Mouse (Mus musculus) forebrain, postnatal 0 days (tissue): Measurements from ENCODE around the gene 2310034G01Rik. TPM values are rescaled to one million over a fixed set of nuclear protein-coding genes. Genes with fewer than 3 reads are reported as not detected.

ENCODE experiments used
- ATAC-seq: fragments of 200-750 bp; cut with Nextera tagmentation; 2 replicates; pipeline ENCODE4 v1.8.0; 2017; ENCODE audit warnings: mild to moderate bottlenecking, moderate library complexity
- DNase-seq: peaks from one replicate; pipeline ENCODE4 v3.0.0-alpha.2; 2015
- H3K27ac ChIP-seq: fragments of 300-500 bp; sonication (generic); 2 replicates; pipeline ENCODE4 v1.5.1; 2014; ENCODE audit warnings: low read depth, mild to moderate bottlenecking, antibody characterized with exemption, low read length, moderate library complexity, mixed read lengths
- H3K27me3 ChIP-seq: fragments of 300-500 bp; sonication (generic); 2 replicates; pipeline ENCODE4 v1.6.1; 2014; ENCODE audit warnings: mild to moderate bottlenecking, low read length, mixed read lengths; ENCODE audit not compliant: insufficient read depth
- H3K36me3 ChIP-seq: fragments of 300-500 bp; sonication (generic); 2 replicates; pipeline ENCODE4 v1.6.1; 2014; ENCODE audit warnings: mild to moderate bottlenecking, moderate library complexity; ENCODE audit not compliant: insufficient read depth
- H3K4me1 ChIP-seq: fragments of 300-500 bp; sonication (generic); 2 replicates; pipeline ENCODE4 v1.6.1; 2014; ENCODE audit warnings: antibody characterized with exemption; ENCODE audit not compliant: insufficient read depth
- H3K4me2 ChIP-seq: fragments of 300-500 bp; sonication (generic); 2 replicates; pipeline ENCODE4 v1.6.1; 2014; ENCODE audit warnings: low read depth, mild to moderate bottlenecking, moderate library complexity
- H3K4me3 ChIP-seq: fragments of 300-500 bp; sonication (generic); 2 replicates; pipeline ENCODE4 v1.5.1; 2014; ENCODE audit warnings: low read depth, low read length, mixed read lengths
- H3K9ac ChIP-seq: fragments of 300-500 bp; sonication (generic); 2 replicates; pipeline ENCODE4 v1.6.1; 2014; ENCODE audit warnings: mild to moderate bottlenecking
- H3K9me3 ChIP-seq: fragments of 300-500 bp; sonication (generic); 2 replicates; pipeline ENCODE4 v1.6.1; 2016; ENCODE audit warnings: low read length
- CTCF ChIP-seq: sonication (generic); IDR thresholded peaks from 2 replicates; pipeline ENCODE4 v1.5.1; 2016; ENCODE audit warnings: antibody characterized with exemption, control low read depth, low read depth
- WGBS: fragments of 180-500 bp; shearing (Covaris S2); extraction: QIAGEN DNeasy Blood & Tissue Kit; methylation state at CpG from one replicate; pipeline ENCODE4 v1.1.7; 2014; 5-methylcytosine and 5-hydroxymethylcytosine counted together
- polyA plus RNA-seq: library from polyadenylated mRNA; unstranded; fragments of >200 nt; fragmentation: Nextera tagmentation; extraction: Ambion mirVana; gene quantifications from 2 replicates; pipeline ENCODE4 v1.2.1, GENCODE M21; 2015
- total RNA-seq: library from RNA; depleted of rRNA; stranded (reverse); fragments of >200 nt; gene quantifications from 2 replicates; pipeline ENCODE4 v1.2.3, GENCODE M21; 2014

The 2310034G01Rik gene
- total and polyA plus RNA-seq, 2 experiments from 2014 or later = 2.3 to 4.3 TPM

DNA sequence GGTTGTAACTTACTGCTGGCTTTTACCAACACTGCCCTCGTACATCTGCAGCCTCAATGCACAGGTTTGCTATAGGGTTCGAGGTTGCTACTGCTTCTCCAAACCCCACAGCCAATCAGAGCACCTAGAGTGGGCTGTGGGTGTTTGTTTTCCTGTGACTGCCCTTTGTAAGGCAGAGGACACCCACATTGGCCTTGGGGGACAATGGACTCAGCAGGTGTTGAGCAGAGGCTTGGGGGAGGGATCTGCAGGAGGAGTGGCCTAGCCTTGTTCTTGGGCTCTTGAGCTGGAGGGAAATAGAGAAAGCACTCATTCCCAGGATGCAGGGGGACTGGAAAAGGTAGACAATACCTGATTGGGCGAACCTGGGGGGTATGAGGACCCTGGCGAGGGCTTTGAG is 8.3 kb upstream of the 2310034G01Rik start:
- DNase-seq (no peak), ATAC-seq (no peak)
- Histone ChIP-seq H3K27me3 (no peaks in the 10 kb centered on the region), H3K4me2 (no peak overlapping the region), H3K27ac (no peak overlapping the region), H3K9ac (no peak overlapping the region), H3K4me3 (no peak overlapping the region), H3K9me3 (no peaks in the 10 kb centered on the region), H3K36me3 (no peaks in the 10 kb centered on the region), H3K4me1 (peaks cover 5% of the 10 kb centered on the region)
- WGBS = 63% methylated on average over 4 of the region's 4 CpGs
- no peak for TF ChIP-seq CTCF

DNA sequence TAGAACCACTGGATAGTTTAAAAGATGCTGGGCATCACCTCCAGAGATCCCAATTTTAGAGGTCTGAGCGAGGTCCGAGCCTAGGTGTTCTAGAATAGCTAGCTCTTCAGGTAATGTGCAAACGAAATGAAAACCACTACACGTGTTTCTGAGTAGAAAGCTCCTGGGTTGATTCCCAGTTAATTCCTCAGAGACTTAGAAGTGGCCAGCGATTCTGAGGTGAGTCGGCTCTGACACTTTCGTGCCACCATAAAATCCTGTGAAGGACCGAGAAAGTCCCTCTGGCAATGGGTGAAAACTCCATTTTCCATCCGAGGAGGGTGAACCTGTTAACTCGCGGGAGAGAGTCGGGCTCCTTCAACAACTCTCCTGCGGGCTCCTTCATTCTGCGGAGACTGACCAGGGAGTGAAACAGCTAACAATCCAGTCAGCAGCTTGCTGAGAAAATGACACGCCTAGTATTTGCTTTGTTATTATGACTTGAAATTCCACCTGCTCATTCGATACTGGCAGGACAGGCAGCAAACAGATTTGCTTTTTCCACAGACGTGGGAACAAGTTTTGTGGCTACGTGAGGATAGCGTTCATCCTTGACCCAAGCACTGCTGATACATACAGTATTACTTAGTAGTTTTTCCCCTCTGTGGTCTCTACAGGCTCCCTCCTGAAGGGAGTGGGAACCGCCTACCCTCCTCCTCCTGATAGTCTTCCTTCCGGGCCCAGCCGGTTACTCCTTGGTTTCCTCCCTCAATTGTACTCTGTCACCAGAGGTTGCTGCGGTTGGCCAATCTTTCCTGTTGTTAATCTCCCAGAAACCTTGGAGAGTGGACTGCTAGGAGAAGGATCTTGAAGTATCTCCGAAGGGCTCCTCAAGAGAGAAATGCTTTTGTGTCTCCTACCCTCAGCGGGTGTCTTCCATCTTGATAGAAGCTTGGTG is 7.5 kb upstream of the 2310034G01Rik start:
- ATAC-seq (no peak), DNase-seq (peak; percentile 17)
- 21% methylated on average over 25 of the region's 25 CpGs for WGBS
- Histone ChIP-seq H3K4me1 (peaks cover 5% of the 10 kb centered on the region), H3K4me2 (peak overlapping the region; percentile 81), H3K4me3 (peak overlapping the region; percentile 59), H3K9me3 (no peaks in the 10 kb centered on the region), H3K36me3 (no peaks in the 10 kb centered on the region), H3K27me3 (no peaks in the 10 kb centered on the region), H3K9ac (peak overlapping the region; percentile 76), H3K27ac (no peak overlapping the region)
- TF ChIP-seq CTCF = no peak

GRCm38 (mm10) chr19:46356701-46357138 is 6.6 kb upstream of the 2310034G01Rik start:
- H3K4me1 ChIP-seq = peaks cover 5% of the 10 kb centered on the region
- under 1% methylated on average over 29 of the region's 29 CpGs for WGBS
- no peak overlapping the region for H3K27ac ChIP-seq
- ATAC-seq (peak; percentile 99), DNase-seq (peak; percentile 94)
- peak overlapping the region; percentile 81 for H3K4me2 ChIP-seq
- no peaks in the 10 kb centered on the region for H3K9me3 ChIP-seq
- H3K36me3 ChIP-seq = no peaks in the 10 kb centered on the region
- H3K4me3 ChIP-seq = peak overlapping the region; percentile 59
- no peak for TF ChIP-seq CTCF
- no peaks in the 10 kb centered on the region for H3K27me3 ChIP-seq
- H3K9ac ChIP-seq = peak overlapping the region; percentile 76

DNA sequence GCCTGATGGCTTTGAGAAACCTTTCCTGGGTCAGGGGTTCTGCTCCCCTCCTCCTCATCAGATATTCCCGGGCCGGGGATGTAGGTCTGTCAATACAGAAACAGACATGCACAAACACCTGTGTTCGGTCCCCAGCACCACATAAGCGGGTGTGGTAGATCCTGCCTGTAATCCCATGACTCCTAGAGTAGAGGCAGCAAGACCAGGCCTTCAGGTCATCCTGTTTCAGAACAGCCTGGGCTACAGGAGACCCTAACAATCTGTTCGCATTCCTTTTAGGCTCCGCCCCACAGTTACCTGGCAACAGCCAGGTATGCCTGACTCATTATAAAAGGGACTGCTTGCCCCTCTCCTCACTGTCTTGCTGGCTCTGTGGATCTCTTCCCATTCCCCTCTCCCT is 552 bp downstream of the 2310034G01Rik start:
- WGBS = 26% methylated on average over 6 of the region's 6 CpGs
- no peak for TF ChIP-seq CTCF
- peak overlapping the region; percentile 78 for H3K4me3 ChIP-seq
- H3K9ac ChIP-seq = peak overlapping the region; percentile 95
- no peak for ATAC-seq
- peak overlapping the region; percentile 95 for H3K4me2 ChIP-seq
- no peak for DNase-seq
- H3K9me3 ChIP-seq = no peaks in the 10 kb centered on the region
- H3K36me3 ChIP-seq = no peaks in the 10 kb centered on the region
- no peaks in the 10 kb centered on the region for H3K27me3 ChIP-seq
- H3K4me1 ChIP-seq = 0 out of 2 replicates have a peak, but pooled peaks cover 4% of the 10 kb centered on the region
- H3K27ac ChIP-seq = peak overlapping the region; percentile 94; the same call in 1 of the 2 replicates

DNA sequence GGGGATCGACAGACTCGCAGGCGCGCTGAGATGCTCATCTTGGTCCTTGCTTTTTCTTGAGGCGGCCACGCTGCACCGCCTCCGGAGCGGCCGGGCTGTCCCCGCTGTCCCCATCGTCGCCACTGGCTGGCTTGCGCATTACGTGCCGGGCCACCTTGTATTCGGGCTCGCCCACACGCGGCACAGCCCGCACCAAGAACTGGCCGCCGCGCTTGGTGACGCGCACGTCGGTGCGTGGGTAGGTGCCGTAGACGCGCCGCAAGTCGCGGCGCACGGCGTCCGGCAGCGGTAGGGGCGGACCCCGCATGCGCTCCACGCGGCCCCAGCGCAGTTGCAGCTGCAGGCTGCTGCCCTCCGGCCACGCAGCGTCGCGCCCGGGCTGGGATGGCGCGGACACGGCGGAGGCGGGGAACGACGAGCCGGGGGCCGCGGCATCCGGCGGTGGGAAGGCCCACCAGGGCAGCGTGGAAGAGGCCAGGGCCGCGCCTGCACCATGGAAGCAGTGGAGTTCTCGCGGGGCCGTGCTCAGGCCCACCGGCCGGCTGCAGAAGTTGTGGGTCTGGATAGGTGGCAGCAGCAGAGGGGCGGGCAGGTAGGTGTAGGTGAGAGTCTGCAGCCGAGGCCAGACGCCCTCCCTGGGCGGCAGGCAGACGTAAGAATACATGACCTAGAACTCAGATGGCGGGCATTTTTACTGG is 1.2 kb downstream of the 2310034G01Rik start:
- WGBS = under 1% methylated on average over 69 of the region's 78 CpGs
- Histone ChIP-seq H3K4me2 (peak overlapping the region; percentile 95), H3K4me1 (0 out of 2 replicates have a peak, but pooled peaks cover 4% of the 10 kb centered on the region), H3K9ac (peak overlapping the region; percentile 95), H3K4me3 (peak overlapping the region; percentile 78), H3K27me3 (no peaks in the 10 kb centered on the region), H3K9me3 (no peaks in the 10 kb centered on the region), H3K27ac (peak overlapping the region; percentile 94), H3K36me3 (no peaks in the 10 kb centered on the region)
- ATAC-seq (peak; percentile 98), DNase-seq (peak; percentile 94)
- TF ChIP-seq CTCF = peak; percentile 17

GRCm38 (mm10) chr19:46347936-46348668 is 2.0 kb downstream of the 2310034G01Rik start:
- 26% methylated on average over 14 of the region's 14 CpGs for WGBS
- H3K4me1 ChIP-seq = 0 out of 2 replicates have a peak, but pooled peaks cover 4% of the 10 kb centered on the region
- peak overlapping the region; percentile 95 for H3K4me2 ChIP-seq
- H3K36me3 ChIP-seq = no peaks in the 10 kb centered on the region
- H3K9ac ChIP-seq = peak overlapping the region; percentile 95
- ATAC-seq = no peak
- H3K27me3 ChIP-seq = no peaks in the 10 kb centered on the region
- H3K9me3 ChIP-seq = no peaks in the 10 kb centered on the region
- DNase-seq = no peak
- H3K27ac ChIP-seq = peak overlapping the region; percentile 94
- no peak for TF ChIP-seq CTCF
- H3K4me3 ChIP-seq = peak overlapping the region; percentile 78
